Mouse (Mus musculus) myocyte (in vitro differentiated cells): ENCODE results near the gene Hnrnpab. TPM values are rescaled to one million over a fixed set of nuclear protein-coding genes. Genes with fewer than 3 reads are reported as not detected.

Source experiments
- H3K27me3 ChIP-seq: one replicate; pipeline ENCODE4 v1.6.1; 2011; ENCODE audit not compliant: control insufficient read depth, insufficient read depth, insufficient read length
- H3K36me3 ChIP-seq: one replicate; pipeline ENCODE4 v1.6.1; 2011; ENCODE audit not compliant: control insufficient read depth, insufficient read depth
- H3K4me2 ChIP-seq: one replicate; pipeline ENCODE4 v1.6.1; 2011; ENCODE audit warnings: low read depth, control low read depth
- H3K4me3 ChIP-seq: one replicate; pipeline ENCODE4 v1.5.1; 2011; ENCODE audit warnings: mild to moderate bottlenecking, control low read depth, moderate library complexity
- H3K79me2 ChIP-seq: one replicate; pipeline ENCODE4 v1.6.1; 2011; ENCODE audit not compliant: control insufficient read depth, insufficient read depth
- H3ac ChIP-seq: one replicate; pipeline ENCODE4 v1.6.1; 2011; ENCODE audit not compliant: control insufficient read depth, insufficient read length
- CEBPB ChIP-seq: IDR thresholded peaks from 2 replicates; pipeline ENCODE4 v1.6.1; 2011; ENCODE audit warnings: mild to moderate bottlenecking, moderate library complexity; ENCODE audit not compliant: poor library complexity, insufficient read depth, severe bottlenecking
- E2F4 ChIP-seq: IDR thresholded peaks from one replicate; pipeline ENCODE4 v1.6.1; 2011; ENCODE audit warnings: mild to moderate bottlenecking, control low read depth, moderate library complexity; ENCODE audit not compliant: insufficient read depth
- MAX ChIP-seq: IDR thresholded peaks from one replicate; pipeline ENCODE4 v1.6.1; 2011; ENCODE audit warnings: low read depth, mild to moderate bottlenecking, control low read depth
- MYOD1 ChIP-seq, 3 experiments: IDR thresholded peaks; one replicate each; pipeline ENCODE4 v1.6.1; 2011; ENCODE audit warnings: control low read depth in 2 of 3, low read depth in 2 of 3, mild to moderate bottlenecking in 2 of 3, moderate library complexity in 1 of 3; ENCODE audit not compliant: insufficient read length in 2 of 3, control insufficient read depth in 1 of 3
- MYOG ChIP-seq, 3 experiments: IDR thresholded peaks; one replicate each; pipeline ENCODE4 v1.6.1; 2011; ENCODE audit warnings: control low read depth in 2 of 3, low read depth in 2 of 3, mild to moderate bottlenecking in 2 of 3; ENCODE audit not compliant: insufficient read length in 2 of 3, control insufficient read depth in 1 of 3, insufficient read depth in 1 of 3
- POLR2A ChIP-seq: IDR thresholded peaks from one replicate; pipeline ENCODE4 v1.6.1; 2011; ENCODE audit warnings: low read depth, mild to moderate bottlenecking, control low read depth, moderate library complexity; ENCODE audit not compliant: insufficient read length
- POLR2AphosphoS2 ChIP-seq: IDR thresholded peaks from one replicate; pipeline ENCODE4 v1.6.1; 2011; ENCODE audit warnings: low read depth, control low read depth; ENCODE audit not compliant: insufficient read length
- REST ChIP-seq: IDR thresholded peaks from one replicate; pipeline ENCODE4 v1.6.1; 2011; ENCODE audit warnings: mild to moderate bottlenecking, control low read depth, moderate library complexity; ENCODE audit not compliant: insufficient read depth, insufficient read length
- SRF ChIP-seq: IDR thresholded peaks from one replicate; pipeline ENCODE4 v1.6.1; 2011; ENCODE audit warnings: low read depth; ENCODE audit not compliant: control insufficient read depth, insufficient read length
- TCF12 ChIP-seq: IDR thresholded peaks from one replicate; pipeline ENCODE4 v1.6.1; 2011; ENCODE audit warnings: mild to moderate bottlenecking, control low read depth; ENCODE audit not compliant: poor library complexity, insufficient read depth, severe bottlenecking
- TCF3 ChIP-seq: IDR thresholded peaks from one replicate; pipeline ENCODE4 v1.6.1; 2011; ENCODE audit warnings: low read depth, control low read depth; ENCODE audit not compliant: insufficient read length
- USF1 ChIP-seq: IDR thresholded peaks from one replicate; pipeline ENCODE4 v1.6.1; 2011; ENCODE audit warnings: low read depth, mild to moderate bottlenecking, control low read depth, moderate library complexity
- polyA plus RNA-seq: library from polyadenylated mRNA; unstranded; fragments of >200 nt; fragmentation: generic; extraction: Trizol; gene quantifications from one replicate; pipeline ENCODE4 v1.2.1, GENCODE M21; 2012; ENCODE audit warnings: missing spikeins

Gene Hnrnpab
- polyA plus RNA-seq, 1 experiment, result 371 TPM

DNA sequence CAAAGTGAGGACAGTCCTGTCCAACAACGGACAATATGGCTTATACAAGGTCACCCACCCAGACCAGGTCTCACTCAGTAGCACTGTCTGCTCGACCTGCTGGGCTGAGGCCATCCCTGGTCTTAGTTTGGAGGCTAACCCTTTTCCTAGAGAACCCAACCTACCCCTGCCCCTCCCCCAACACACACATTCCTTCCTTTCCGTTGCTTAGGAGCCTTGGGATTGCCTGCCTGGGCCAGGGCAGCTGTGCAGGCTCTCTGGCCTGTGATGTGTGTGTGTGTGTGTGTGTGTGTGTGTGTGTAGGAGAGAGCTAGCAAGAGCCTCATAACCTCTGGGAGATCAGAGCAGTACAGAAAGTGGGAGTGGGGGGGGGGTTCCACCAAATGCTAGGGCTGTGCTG is 41.9 kb upstream of the Hnrnpab start:
- TF ChIP-seq USF1 (no peak), POLR2AphosphoS2 (no peak), SRF (no peak), CEBPB (no peak), REST (no peak), MAX (no peak), POLR2A (no peak), E2F4 (no peak), MYOD1 (IDR thresholded peaks at IDR 0.05; ENCODE audit: control insufficient read depth in 1 of 3, insufficient read length in 2 of 3, low read depth in 2 of 3) (peak; percentile 46 to 66 (median 58)), TCF12 (peak; percentile 37), MYOG (IDR thresholded peaks at IDR 0.05; ENCODE audit: control insufficient read depth in 1 of 3, insufficient read depth in 1 of 3, insufficient read length in 2 of 3, low read depth in 2 of 3) (peak; percentile 60 to 88 (median 84)), TCF3 (peak; percentile 22)
- H3K27me3 ChIP-seq, result no peaks in the 10 kb centered on the region
- H3K36me3 ChIP-seq, result peaks cover 3% of the 10 kb centered on the region
- no peaks in the 10 kb centered on the region for H3K79me2 ChIP-seq
- H3ac ChIP-seq, result no peak overlapping the region
- H3K4me3 ChIP-seq, result peak overlapping the region; percentile 54
- peak overlapping the region; percentile 90 for H3K4me2 ChIP-seq

- H3K79me2 ChIP-seq, result no peaks in the 10 kb centered on the region
- peaks cover 3% of the 10 kb centered on the region for H3K36me3 ChIP-seq
- TF ChIP-seq REST (no peak), TCF3 (peak; percentile 48), SRF (no peak), MYOG (IDR thresholded peaks at IDR 0.05; ENCODE audit: control insufficient read depth in 1 of 3, insufficient read depth in 1 of 3, insufficient read length in 2 of 3, low read depth in 2 of 3) (peak in 2 of 3 experiments; percentile 75 to 84), POLR2AphosphoS2 (no peak), E2F4 (no peak), TCF12 (peak; percentile 26), CEBPB (no peak), MYOD1 (IDR thresholded peaks at IDR 0.05; ENCODE audit: control insufficient read depth in 1 of 3, insufficient read length in 2 of 3, low read depth in 2 of 3) (peak in 2 of 3 experiments; percentile 78 to 91)
- H3K4me2 ChIP-seq, result peak overlapping the region; percentile 21
- H3K4me3 ChIP-seq, result no peak overlapping the region
- H3K27me3 ChIP-seq, result no peaks in the 10 kb centered on the region
- H3ac ChIP-seq, result no peak overlapping the region
These were observed 40.4 kb upstream of the Hnrnpab start for GRCm38 (mm10) chr11:51646751-51647667.

GRCm38 (mm10) chr11:51646245-51646644 is 39.6 kb upstream of the Hnrnpab start:
- Histone ChIP-seq H3K4me3 (no peak overlapping the region), H3K27me3 (no peaks in the 10 kb centered on the region), H3K4me2 (no peak overlapping the region), H3K36me3 (peaks cover 3% of the 10 kb centered on the region), H3K79me2 (no peaks in the 10 kb centered on the region), H3ac (no peak overlapping the region)
- no peak for TF ChIP-seq POLR2AphosphoS2
- no peak for TF ChIP-seq SRF
- TF ChIP-seq E2F4, result no peak
- no peak for TF ChIP-seq POLR2A
- TF ChIP-seq REST, result no peak
- TF ChIP-seq CEBPB, result no peak

GRCm38 (mm10) chr11:51645293-51645692 is 38.6 kb upstream of the Hnrnpab start:
- Histone ChIP-seq H3K79me2 (no peaks in the 10 kb centered on the region), H3ac (no peak overlapping the region), H3K27me3 (no peaks in the 10 kb centered on the region), H3K4me2 (no peak overlapping the region), H3K4me3 (no peak overlapping the region), H3K36me3 (peaks cover 3% of the 10 kb centered on the region)
- TF ChIP-seq MAX (no peak), MYOG (IDR thresholded peaks at IDR 0.05; ENCODE audit: control insufficient read depth in 1 of 3, insufficient read depth in 1 of 3, insufficient read length in 2 of 3, low read depth in 2 of 3) (no peak)

- Histone ChIP-seq H3K36me3 (peaks cover 3% of the 10 kb centered on the region), H3K4me3 (no peak overlapping the region), H3ac (no peak overlapping the region), H3K27me3 (no peaks in the 10 kb centered on the region), H3K4me2 (no peak overlapping the region), H3K79me2 (no peaks in the 10 kb centered on the region)
- TF ChIP-seq SRF (no peak), E2F4 (no peak), MYOG (IDR thresholded peaks at IDR 0.05; ENCODE audit: control insufficient read depth in 1 of 3, insufficient read depth in 1 of 3, insufficient read length in 2 of 3, low read depth in 2 of 3) (no peak), TCF12 (no peak), POLR2A (no peak), USF1 (no peak), MYOD1 (IDR thresholded peaks at IDR 0.05; ENCODE audit: control insufficient read depth in 1 of 3, insufficient read length in 2 of 3, low read depth in 2 of 3) (no peak), MAX (no peak), POLR2AphosphoS2 (no peak), CEBPB (no peak), TCF3 (no peak), REST (no peak)
These were observed 37.6 kb upstream of the Hnrnpab start for GRCm38 (mm10) chr11:51644217-51644616.
